Mouse (Mus musculus): ENCODE data around the gene Znrf1. TPM values are rescaled to one million over a fixed set of nuclear protein-coding genes. Genes with fewer than 3 reads are reported as not detected.

Gene Znrf1
- total RNA-seq, 2 experiments from 2014 or later = 144 to 151 TPM

- DNase-seq (ENCODE audit: low spot score in 2 of 2) = no peak
These were observed 60.0 kb downstream of the Znrf1 start for GRCm38 (mm10) chr8:111595712-111596484.

- DNase-seq (ENCODE audit: low spot score in 2 of 2) = no peak
These were observed 60.6 kb downstream of the Znrf1 start for GRCm38 (mm10) chr8:111596485-111596821.

GRCm38 (mm10) chr8:111597310-111597709 is 61.4 kb downstream of the Znrf1 start:
- no peak for DNase-seq (ENCODE audit: low spot score in 2 of 2)

- DNase-seq (ENCODE audit: low spot score in 2 of 2) = no peak
These were observed 64.0 kb downstream of the Znrf1 start for GRCm38 (mm10) chr8:111599707-111600444.

- peak; percentile 21 to 31 for DNase-seq (ENCODE audit: low spot score in 2 of 2)
These were observed 66.2 kb downstream of the Znrf1 start for GRCm38 (mm10) chr8:111602050-111602449.

GRCm38 (mm10) chr8:111604986-111605385 is 69.1 kb downstream of the Znrf1 start:
- no peak for DNase-seq (ENCODE audit: low spot score in 2 of 2)

- no peak for DNase-seq (ENCODE audit: low spot score in 2 of 2)
These were observed 71.1 kb downstream of the Znrf1 start for GRCm38 (mm10) chr8:111606961-111607360.

GRCm38 (mm10) chr8:111607414-111607813 is 71.5 kb downstream of the Znrf1 start:
- DNase-seq (ENCODE audit: low spot score in 2 of 2) = no peak

GRCm38 (mm10) chr8:111613181-111613580 is 77.3 kb downstream of the Znrf1 start:
- no peak for DNase-seq (ENCODE audit: low spot score in 2 of 2)

GRCm38 (mm10) chr8:111614786-111615701 is 79.1 kb downstream of the Znrf1 start:
- no peak for DNase-seq (ENCODE audit: low spot score in 2 of 2)

- no peak for DNase-seq (ENCODE audit: low spot score in 2 of 2)
These were observed 81.9 kb downstream of the Znrf1 start for GRCm38 (mm10) chr8:111617812-111618211.

GRCm38 (mm10) chr8:111618273-111618672 is 82.4 kb downstream of the Znrf1 start:
- DNase-seq (ENCODE audit: low spot score in 2 of 2) = no peak

- DNase-seq (ENCODE audit: low spot score in 2 of 2) = no peak
These were observed 84.0 kb downstream of the Znrf1 start for GRCm38 (mm10) chr8:111619936-111620335.

- no peak for DNase-seq (ENCODE audit: low spot score in 2 of 2)
These were observed 86.2 kb downstream of the Znrf1 start for GRCm38 (mm10) chr8:111622104-111622503.

GRCm38 (mm10) chr8:111622553-111622952 is 86.7 kb downstream of the Znrf1 start:
- no peak for DNase-seq (ENCODE audit: low spot score in 2 of 2)

GRCm38 (mm10) chr8:111624081-111624852 is 88.4 kb downstream of the Znrf1 start:
- peak; percentile 54 to 61 for DNase-seq (ENCODE audit: low spot score in 2 of 2)

GRCm38 (mm10) chr8:111624853-111625221 is 88.9 kb downstream of the Znrf1 start:
- no peak for DNase-seq (ENCODE audit: low spot score in 2 of 2)

GRCm38 (mm10) chr8:111625694-111626527 is 90.0 kb downstream of the Znrf1 start:
- DNase-seq (ENCODE audit: low spot score in 2 of 2) = peak; percentile 72 to 77

- DNase-seq (ENCODE audit: low spot score in 2 of 2) = peak; percentile 47 to 53
These were observed 90.6 kb downstream of the Znrf1 start for GRCm38 (mm10) chr8:111626528-111626820.

- no peak for DNase-seq (ENCODE audit: low spot score in 2 of 2)
These were observed 91.0 kb downstream of the Znrf1 start for GRCm38 (mm10) chr8:111626933-111627332.
